Mouse (Mus musculus): Measurements from ENCODE around the gene Acaa1b.

Gene Acaa1b

GRCm38 (mm10) chr9:119156278-119157201 is at the start of gene Acaa1b:
Gene Acaa1b, minus strand, starts transcription at chr9:119157093.
- DNase-seq: peak; percentile 80

- no peak for DNase-seq
These were observed 49.8 kb upstream of the Acaa1b start for GRCm38 (mm10) chr9:119206666-119207065.

DNA sequence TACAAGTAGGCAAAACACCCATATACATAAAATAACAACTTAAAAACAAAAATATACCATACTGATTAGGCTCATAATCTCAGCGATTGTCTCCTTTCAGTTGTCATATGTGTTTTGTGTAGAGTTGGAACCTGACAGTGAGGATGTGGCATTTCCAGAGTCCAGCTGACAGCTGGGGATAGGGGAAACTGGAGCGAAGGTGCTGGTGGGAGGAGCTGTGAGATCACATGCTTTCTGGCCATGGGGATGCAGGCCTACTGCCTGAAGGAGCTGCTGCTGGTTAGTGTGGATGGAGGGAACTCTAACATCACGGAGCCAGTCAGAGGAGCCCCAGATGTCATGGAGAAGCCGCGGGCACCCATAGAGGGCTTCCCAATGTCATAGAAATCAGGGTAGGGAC is 48.9 kb upstream of the Acaa1b start:
- DNase-seq: no peak

GRCm38 (mm10) chr9:119203617-119204016 is 46.7 kb upstream of the Acaa1b start:
- DNase-seq: no peak

GRCm38 (mm10) chr9:119201653-119202052 is 44.8 kb upstream of the Acaa1b start:
- no peak for DNase-seq

DNA sequence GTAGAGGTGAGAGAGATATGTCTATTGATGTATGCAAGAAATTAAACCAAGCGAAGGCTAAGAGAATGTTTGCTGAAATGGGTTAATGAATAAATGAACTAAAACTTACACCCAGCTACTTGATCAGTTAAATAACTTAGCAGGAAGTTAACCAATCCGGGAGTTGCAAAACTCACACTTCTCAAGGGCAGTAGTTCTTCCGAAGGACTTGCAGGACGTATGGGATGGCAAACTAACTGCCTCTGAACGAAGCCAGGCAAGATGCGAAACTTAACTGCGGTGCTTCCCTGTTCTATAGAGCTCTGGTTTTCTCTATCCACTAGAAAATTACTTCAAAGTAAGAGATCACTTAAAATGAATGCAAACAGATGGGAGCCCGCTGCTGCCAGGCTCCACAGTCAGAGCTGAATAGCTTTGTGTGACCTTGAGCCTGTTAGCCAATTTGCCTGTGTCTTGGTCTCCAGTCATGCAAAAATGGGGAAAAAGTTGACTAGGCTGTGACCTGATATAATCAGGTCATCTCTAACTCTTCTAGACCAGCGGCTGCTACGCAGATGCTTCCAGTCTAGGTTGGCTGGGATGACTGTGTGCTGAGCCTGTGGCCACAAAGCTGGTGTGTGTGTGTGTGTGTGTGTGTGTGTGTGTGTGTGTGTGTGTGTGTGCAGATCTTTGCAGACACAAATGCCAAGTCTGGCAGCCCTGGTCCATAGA is 42.4 kb upstream of the Acaa1b start:
- no peak for DNase-seq

GRCm38 (mm10) chr9:119192202-119192990 is 35.5 kb upstream of the Acaa1b start:
- DNase-seq: peak; percentile 25

DNA sequence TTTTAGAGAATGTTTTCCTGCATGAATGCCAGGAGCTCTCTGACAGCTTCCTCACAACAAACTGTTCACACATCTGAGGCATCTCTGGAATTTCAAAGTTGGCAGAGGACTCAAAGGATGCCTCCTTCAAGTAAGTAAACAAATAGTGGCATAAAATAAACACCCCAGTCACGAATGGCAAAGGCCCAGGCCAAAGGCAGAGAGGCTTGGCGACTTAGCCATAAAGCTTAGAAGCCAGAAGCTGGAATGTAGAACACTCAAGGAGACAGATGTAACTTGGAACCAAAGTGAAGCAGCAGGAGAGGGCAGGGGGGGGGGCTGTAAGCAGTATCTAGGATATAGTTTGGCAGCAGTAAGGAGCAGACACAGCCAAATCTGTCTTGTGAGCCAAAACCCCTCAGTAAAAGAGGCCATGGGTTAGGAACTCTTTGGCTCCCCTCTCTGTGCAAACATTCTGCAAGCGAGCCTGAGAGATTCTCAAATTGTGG is 24.4 kb upstream of the Acaa1b start:
- DNase-seq: no peak

GRCm38 (mm10) chr9:119179292-119179691 is 22.4 kb upstream of the Acaa1b start:
- no peak for DNase-seq

GRCm38 (mm10) chr9:119167608-119168007 is 10.7 kb upstream of the Acaa1b start:
- no peak for DNase-seq

DNA sequence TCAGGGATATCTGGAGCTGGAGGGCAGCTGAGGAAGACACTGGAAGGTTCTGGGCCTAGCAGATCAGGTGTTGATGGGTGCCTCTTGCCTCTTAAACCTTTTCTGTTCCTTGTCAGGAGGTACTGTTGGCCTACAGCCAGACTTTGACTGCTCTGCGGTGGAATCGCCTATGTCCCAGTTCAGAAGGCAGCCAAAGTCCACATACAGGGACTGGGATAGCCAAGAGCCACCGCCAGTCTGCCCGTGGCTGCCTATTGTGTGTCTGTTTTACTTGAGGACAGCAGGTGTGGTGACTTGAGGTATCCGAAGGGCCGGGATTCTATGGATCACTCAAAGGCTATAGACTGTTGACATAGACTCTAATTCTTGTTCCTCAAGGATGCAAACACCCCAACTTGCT is 8.7 kb upstream of the Acaa1b start:
- DNase-seq: no peak

DNA sequence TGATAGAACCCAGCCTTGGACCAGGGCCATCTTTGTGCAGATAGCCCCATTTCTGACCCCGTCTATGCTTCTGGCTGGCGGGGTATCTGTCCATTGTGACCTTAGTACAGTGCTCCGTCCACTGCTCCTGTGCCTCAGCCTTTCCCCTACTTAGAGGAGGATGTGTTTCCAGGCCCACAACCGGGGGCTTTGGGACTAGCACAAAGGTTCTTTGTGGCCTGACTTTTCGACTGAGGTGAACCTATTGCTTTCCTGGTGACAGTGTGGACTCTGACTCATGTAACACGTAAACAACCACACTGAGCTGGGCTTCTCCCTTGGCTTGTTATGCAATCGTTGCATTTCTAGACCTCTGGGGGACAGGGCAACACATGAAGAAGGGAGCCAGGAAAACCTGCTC is 7.8 kb upstream of the Acaa1b start:
- DNase-seq: no peak

DNA sequence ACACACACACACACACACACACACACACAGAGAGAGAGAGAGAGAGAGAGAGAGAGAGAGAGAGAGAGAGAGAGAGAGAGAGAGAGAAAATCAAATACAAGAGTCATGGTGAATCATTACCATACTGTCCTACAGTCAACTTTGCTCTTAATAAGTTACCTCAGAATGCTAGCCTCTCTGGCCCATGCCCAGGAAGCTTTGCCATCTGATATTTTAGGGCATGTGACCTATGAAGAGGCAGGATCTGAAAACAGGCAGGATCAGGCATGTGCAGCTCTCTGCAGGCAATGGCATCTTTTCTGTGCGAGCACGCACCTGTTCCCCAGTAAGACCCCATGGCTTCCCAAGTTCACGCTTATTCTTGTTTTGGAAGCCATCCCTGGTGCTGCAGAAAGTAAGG is 3.8 kb upstream of the Acaa1b start:
- DNase-seq: no peak

DNA sequence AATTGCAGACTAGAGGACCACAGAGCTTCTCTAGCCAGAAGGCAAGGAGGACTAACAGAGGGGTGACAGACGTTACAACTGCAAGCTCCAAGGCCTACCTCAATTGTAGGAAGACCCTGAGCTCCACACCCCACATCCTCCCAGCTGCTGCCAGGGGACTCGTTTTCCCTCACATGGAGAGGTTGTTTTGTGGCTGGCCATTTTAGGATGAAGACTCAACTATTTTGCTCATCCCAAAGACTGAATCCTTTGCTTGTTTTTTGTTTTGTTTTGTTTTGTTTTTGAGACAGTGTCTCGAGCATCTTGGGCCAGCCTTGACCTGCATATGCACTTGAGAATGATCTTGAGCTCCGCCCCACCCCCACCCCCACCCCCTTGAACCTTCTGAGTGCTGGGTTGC is 2.0 kb upstream of the Acaa1b start, which contains the start of gene Gm47289:
Gene Gm47289 (plus strand): TSS at position 301 of the 400 bp plus-strand sequence.
- no peak for DNase-seq

DNA sequence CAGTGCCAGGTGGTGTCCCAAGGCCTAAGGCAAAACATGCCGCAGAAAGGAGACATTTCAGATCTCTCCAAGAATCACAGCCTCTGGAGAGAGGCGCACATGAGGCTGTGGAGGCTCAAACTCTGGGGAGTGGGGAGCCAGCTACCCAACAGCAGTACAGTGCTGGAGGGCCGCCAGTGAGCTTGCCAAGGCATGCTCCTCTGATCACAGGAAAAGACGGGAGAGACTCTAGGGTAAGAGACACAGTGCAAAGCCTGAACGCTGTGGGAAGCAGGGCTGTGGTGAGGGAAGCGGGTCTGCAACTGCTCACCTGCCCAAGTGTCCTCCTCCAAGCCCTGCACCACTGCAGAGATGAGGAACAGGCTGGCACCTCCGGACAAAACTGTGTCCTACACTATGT is 1.1 kb downstream of the Acaa1b start:
- peak; percentile 47 for DNase-seq

DNA sequence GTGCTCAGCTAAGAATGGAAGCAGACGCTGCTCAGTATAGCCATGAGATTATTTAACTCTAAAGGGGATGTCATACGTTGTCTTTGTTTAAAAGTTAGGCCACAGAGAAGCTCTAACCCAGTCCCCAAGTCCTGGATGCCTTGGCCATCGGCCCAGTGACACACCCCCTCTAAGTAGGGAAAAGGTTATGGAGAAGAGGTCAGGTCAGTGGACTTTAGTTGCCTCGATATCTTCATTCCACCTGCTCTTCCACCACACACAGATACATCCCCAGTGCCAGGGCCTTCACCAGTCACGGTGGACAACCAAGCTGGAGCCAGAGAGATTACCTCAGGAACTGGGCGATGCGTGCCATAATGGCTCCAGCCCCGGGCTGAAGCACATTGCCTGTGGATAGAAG is 1.5 kb downstream of the Acaa1b start:
- DNase-seq: no peak

DNA sequence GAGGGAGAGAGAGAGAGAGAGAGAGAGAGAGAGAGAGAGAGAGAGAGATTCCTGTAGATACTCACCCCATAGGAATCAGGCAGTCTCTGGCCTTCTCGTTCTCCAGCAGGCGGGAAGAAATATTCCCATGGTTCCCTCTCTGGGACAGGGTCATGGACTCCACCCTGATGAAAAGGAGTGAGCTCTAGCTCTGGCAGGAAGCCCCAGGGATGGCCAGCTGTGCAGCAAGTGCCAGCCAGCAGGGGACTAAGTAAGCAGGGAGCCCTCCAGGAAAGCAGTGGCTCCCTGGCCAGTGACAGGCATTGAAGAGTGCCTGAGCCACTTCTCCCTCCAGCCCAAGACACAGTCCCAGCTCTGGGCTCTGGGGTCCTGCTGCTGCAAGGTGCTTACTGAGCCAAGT is 5.1 kb downstream of the Acaa1b start:
- no peak for DNase-seq

GRCm38 (mm10) chr9:119149601-119150000 is 7.3 kb downstream of the Acaa1b start:
- no peak for DNase-seq

- no peak for DNase-seq
These were observed 10.7 kb downstream of the Acaa1b start for GRCm38 (mm10) chr9:119146098-119146770.

- DNase-seq: no peak
These were observed 11.3 kb downstream of the Acaa1b start for GRCm38 (mm10) chr9:119145638-119146037.

DNA sequence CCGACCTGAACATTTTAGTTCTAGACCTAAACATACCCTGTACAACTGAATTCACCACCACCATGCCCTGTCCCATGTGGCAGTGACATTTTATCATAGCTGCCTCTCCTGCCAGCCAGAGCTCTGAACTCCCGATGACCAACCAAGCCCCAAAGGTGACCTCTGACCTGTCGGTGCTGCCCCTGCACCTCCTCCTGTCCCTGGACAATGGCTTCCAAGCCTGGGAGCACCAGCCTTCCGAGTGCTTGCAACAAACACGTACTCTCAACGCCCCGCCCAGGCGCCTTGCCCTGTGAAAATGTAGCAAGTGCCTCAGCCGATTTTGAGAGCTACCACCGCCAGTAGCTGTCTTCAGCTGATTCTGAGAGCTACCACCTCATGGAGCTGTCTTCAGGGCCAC is 11.8 kb downstream of the Acaa1b start:
- no peak for DNase-seq

DNA sequence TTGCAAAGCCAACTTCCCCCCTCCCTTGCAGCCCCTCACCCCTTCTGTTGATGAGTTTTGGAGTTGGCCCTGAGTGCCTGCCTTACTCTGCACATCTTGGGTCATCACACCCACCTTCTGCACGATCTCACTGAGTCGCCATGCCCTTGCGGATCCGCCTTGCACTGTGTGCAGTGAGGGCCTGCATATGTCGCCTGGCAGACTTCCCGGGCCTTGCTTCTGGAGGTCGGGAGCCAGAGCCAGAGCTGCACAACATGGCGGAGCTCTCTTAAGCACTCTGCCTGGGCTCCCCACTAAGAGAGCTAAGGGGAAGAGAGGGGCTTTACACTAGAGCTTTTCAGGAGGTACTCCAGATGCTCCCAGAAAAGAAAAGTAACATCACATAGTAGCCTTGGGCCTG is 12.2 kb downstream of the Acaa1b start:
- no peak for DNase-seq

- no peak for DNase-seq
These were observed 13.5 kb downstream of the Acaa1b start for GRCm38 (mm10) chr9:119143372-119143771.

Measured in right cerebral cortex, postnatal 14 days (tissue).